Mouse (Mus musculus) left cerebral cortex, adult 8-10 months (tissue): Measurements from ENCODE around the gene Bcl2l12. TPM values are rescaled to one million over a fixed set of nuclear protein-coding genes. Genes with fewer than 3 reads are reported as not detected.

Experiments
- DNase-seq, 2 experiments: peaks; one replicate each; pipeline ENCODE4 v3.0.0; 2022; ENCODE audit warnings: low spot score in 2 of 2
- microRNA-seq, 2 experiments: library from miRNA; unstranded; fragments of <30 nt; microRNA quantifications; one replicate each; pipeline ENCODE4 v1.2.0; 2022
- total RNA-seq, 4 experiments: library from RNA; stranded (reverse); gene quantifications; 2 replicates each; pipeline ENCODE4 v1.2.4; 2022

Gene Bcl2l12
- total RNA-seq, 4 experiments from 2014 or later = 2.3 to 5.1 (median 2.8) TPM

- DNase-seq = no peak
These were observed 38.5 kb downstream of the Bcl2l12 start for GRCm38 (mm10) chr7:44959874-44960511.

GRCm38 (mm10) chr7:44959281-44959680 lies 39.2 kb downstream of the Bcl2l12 start:
- DNase-seq = no peak

GRCm38 (mm10) chr7:44958208-44958607 lies 40.3 kb downstream of the Bcl2l12 start:
- DNase-seq = peak in 1 of 2 experiments; percentile 11

GRCm38 (mm10) chr7:44957183-44957835 lies 41.2 kb downstream of the Bcl2l12 start:
- no peak for DNase-seq

DNA sequence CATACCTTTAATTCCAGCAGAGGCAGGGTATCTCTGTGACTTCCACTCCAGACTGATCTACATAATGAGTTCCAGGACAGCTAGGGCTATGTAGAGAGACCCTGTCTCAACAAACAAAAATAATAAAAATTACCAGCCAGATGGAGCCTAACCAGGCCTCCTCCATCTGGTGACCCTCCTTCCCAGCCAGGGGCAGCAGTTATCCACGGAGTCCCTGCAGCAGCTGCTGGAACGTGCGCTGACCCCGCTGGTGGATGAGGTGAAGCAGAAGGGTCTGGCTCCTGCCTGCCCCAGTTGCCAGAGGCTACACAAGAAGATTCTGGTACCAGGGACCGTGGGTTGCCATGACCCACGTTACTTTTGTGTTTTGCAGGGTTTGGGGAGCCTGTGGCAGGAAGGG lies 42.2 kb downstream of the Bcl2l12 start:
- no peak for DNase-seq

- DNase-seq = no peak
These were observed 42.9 kb downstream of the Bcl2l12 start for GRCm38 (mm10) chr7:44955628-44956027.

GRCm38 (mm10) chr7:44954091-44954885 lies 44.2 kb downstream of the Bcl2l12 start:
- no peak for DNase-seq

GRCm38 (mm10) chr7:44953561-44953960 lies 45.0 kb downstream of the Bcl2l12 start:
- DNase-seq = no peak

GRCm38 (mm10) chr7:44952611-44953306 lies 45.8 kb downstream of the Bcl2l12 start:
- DNase-seq = peak in 1 of 2 experiments; percentile 89

- DNase-seq = no peak
These were observed 46.6 kb downstream of the Bcl2l12 start for GRCm38 (mm10) chr7:44951960-44952359.

- DNase-seq = no peak
These were observed 48.6 kb downstream of the Bcl2l12 start for GRCm38 (mm10) chr7:44949922-44950321.

DNA sequence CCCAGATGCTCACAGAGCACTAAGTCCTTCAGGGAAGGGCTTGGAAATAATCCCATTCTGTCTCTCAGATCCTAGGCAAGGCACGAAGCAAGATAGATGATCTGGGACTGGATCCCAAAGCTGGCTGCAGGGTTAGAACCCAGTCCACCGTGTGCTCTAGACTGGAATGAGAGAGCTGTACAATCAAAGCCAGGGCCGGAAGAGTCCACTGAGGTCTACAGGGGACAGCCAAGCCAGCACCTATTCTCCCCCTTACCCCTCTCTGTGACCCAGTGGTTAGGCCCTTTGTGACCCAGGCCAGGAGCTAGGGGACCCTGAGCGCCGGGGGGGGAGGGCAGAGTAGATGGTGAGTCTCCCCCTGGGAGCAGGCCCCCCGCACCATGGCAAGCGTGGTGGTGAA lies 55.6 kb downstream of the Bcl2l12 start, which contains the start of gene Tsks:
Gene Tsks, plus strand, starts transcription at position 301 of the 400 bp plus-strand sequence.
- no peak for DNase-seq

Small RNAs within 50 kb of the gene (microRNA-seq; reads per million reads assigned to microRNA genes)
- 1.8 to 2.5 reads per million in 2 experiments for gene Mir7054

Other genes starting within 250 kb of the Bcl2l12 start
- gene Zfp473, start 247.7 kb downstream of the Bcl2l12 start, total RNA-seq = under 1 TPM; 0.23 to 0.55 (median 0.42) TPM
- 10 to 100 TPM; 28.7 to 31.4 (median 30.2) TPM for gene Nup62, start 182.6 kb downstream of the Bcl2l12 start, total RNA-seq
- gene Il4i1, start 182.3 kb downstream of the Bcl2l12 start, total RNA-seq = 1 to 10 TPM; 2.1 to 8.4 (median 5.8) TPM
- 10 to 100 TPM; 23.8 to 26.8 (median 24.2) TPM for gene Atf5, start 182.1 kb downstream of the Bcl2l12 start, total RNA-seq
- gene Akt1s1, start 149.7 kb downstream of the Bcl2l12 start, total RNA-seq = 10 to 100 TPM; 53.8 to 68.8 (median 64.7) TPM
- 10 to 100 TPM; 76.4 to 88.3 (median 82.2) TPM for gene Tbc1d17, start 149.6 kb downstream of the Bcl2l12 start, total RNA-seq
- 10 to 100 TPM; 23.9 to 27.0 (median 24.4) TPM for gene Pnkp, start 141.6 kb downstream of the Bcl2l12 start, total RNA-seq
- 100 to 1,000 TPM; 277 to 305 (median 293) TPM for gene Ptov1, start 128.9 kb downstream of the Bcl2l12 start, total RNA-seq
- 10 to 100 TPM; 80.5 to 97.9 (median 88.4) TPM for gene Med25, start 106.0 kb downstream of the Bcl2l12 start, total RNA-seq
- 10 to 100 TPM; 21.8 to 28.6 (median 24.0) TPM for gene Fuz, start 102.6 kb downstream of the Bcl2l12 start, total RNA-seq
- 100 to 1,000 TPM; 312 to 359 (median 323) TPM for gene Ap2a1, start 69.2 kb downstream of the Bcl2l12 start, total RNA-seq
- 1 to 10 TPM; 2.0 to 2.5 (median 2.2) TPM for gene Tsks, start 55.5 kb downstream of the Bcl2l12 start, total RNA-seq
- gene Cpt1c, start 23.9 kb downstream of the Bcl2l12 start, total RNA-seq = 100 to 1,000 TPM in 1 of 4 experiments, 10 to 100 TPM in 3; 95.5 to 101 (median 98.3) TPM
- 100 to 1,000 TPM; 153 to 178 (median 175) TPM for gene Prmt1, start 12.1 kb downstream of the Bcl2l12 start, total RNA-seq
- 10 to 100 TPM; 23.6 to 42.1 (median 32.8) TPM for gene Irf3, start 1.1 kb downstream of the Bcl2l12 start, total RNA-seq
- gene Scaf1, start 17.7 kb upstream of the Bcl2l12 start, total RNA-seq = 100 to 1,000 TPM; 164 to 171 (median 170) TPM
- 10 to 100 TPM; 13.7 to 18.8 (median 14.7) TPM for gene Rras, start 19.2 kb upstream of the Bcl2l12 start, total RNA-seq
- gene Prr12, start 54.2 kb upstream of the Bcl2l12 start, total RNA-seq = 10 to 100 TPM; 68.5 to 73.4 (median 71.5) TPM
- 10 to 100 TPM; 50.2 to 61.0 (median 57.9) TPM for gene Nosip, start 63.7 kb upstream of the Bcl2l12 start, total RNA-seq
- 10 to 100 TPM in 1 of 4 experiments, 1 to 10 TPM in 3; 6.7 to 11.5 (median 8.2) TPM for gene Prrg2, start 64.0 kb upstream of the Bcl2l12 start, total RNA-seq
- gene Rcn3, start 93.5 kb upstream of the Bcl2l12 start, total RNA-seq = 1 to 10 TPM; 5.7 to 8.3 (median 5.9) TPM
- gene Fcgrt, start 105.1 kb upstream of the Bcl2l12 start, total RNA-seq = 10 to 100 TPM; 18.6 to 21.9 (median 19.9) TPM
- gene Rps11, start 125.7 kb upstream of the Bcl2l12 start, total RNA-seq = 100 to 1,000 TPM; 467 to 554 (median 521) TPM
- gene Rpl13a, start 130.0 kb upstream of the Bcl2l12 start, total RNA-seq = 100 to 1,000 TPM; 804 to 903 (median 864) TPM
- gene Gm45713, start 137.5 kb upstream of the Bcl2l12 start, total RNA-seq = not detected
- gene Flt3l, start 137.7 kb upstream of the Bcl2l12 start, total RNA-seq = 1 to 10 TPM; 6.5 to 8.2 (median 7.5) TPM
- gene Pih1d1, start 155.6 kb upstream of the Bcl2l12 start, total RNA-seq = 10 to 100 TPM; 41.4 to 49.3 (median 45.2) TPM
- 10 to 100 TPM; 17.9 to 20.9 (median 19.8) TPM for gene Aldh16a1, start 155.9 kb upstream of the Bcl2l12 start, total RNA-seq
- gene Slc17a7, start 165.2 kb upstream of the Bcl2l12 start, total RNA-seq = 1,000 to 10,000 TPM; 1,001 to 1,087 (median 1,026) TPM
- gene Gfy, start 180.9 kb upstream of the Bcl2l12 start, total RNA-seq = under 1 TPM in 1 of 4 experiments, not detected in 3; 0.34 TPM
- gene Pth2, start 182.3 kb upstream of the Bcl2l12 start, total RNA-seq = under 1 TPM in 1 of 4 experiments, not detected in 3; 0.80 TPM
- 1 to 10 TPM; 4.3 to 6.4 (median 5.4) TPM for gene Ccdc155, start 206.2 kb upstream of the Bcl2l12 start, total RNA-seq
- 10 to 100 TPM; 23.1 to 31.5 (median 26.8) TPM for gene Dkkl1, start 213.4 kb upstream of the Bcl2l12 start, total RNA-seq
- 1 to 10 TPM; 2.0 to 5.1 (median 3.0) TPM for gene Tead2, start 217.0 kb upstream of the Bcl2l12 start, total RNA-seq
- gene Cd37, start 240.4 kb upstream of the Bcl2l12 start, total RNA-seq = 10 to 100 TPM in 2 of 4 experiments, 1 to 10 TPM in 2; 5.0 to 18.9 (median 11.9) TPM
- gene Slc6a16, start 242.4 kb upstream of the Bcl2l12 start, total RNA-seq = 1 to 10 TPM; 1.6 to 2.6 (median 2.1) TPM